Mouse (Mus musculus): ENCODE results near the gene Upp2.

Gene Upp2

GRCm38 (mm10) chr2:58681394-58681793 lies 114.3 kb downstream of the Upp2 start:
- DNase-seq: no peak

- no peak for DNase-seq
These were observed 130.4 kb downstream of the Upp2 start for GRCm38 (mm10) chr2:58697501-58697900.

GRCm38 (mm10) chr2:58699931-58700330 lies 132.8 kb downstream of the Upp2 start:
- DNase-seq: peak; percentile 90 to 95

- no peak for DNase-seq
These were observed 133.3 kb downstream of the Upp2 start for GRCm38 (mm10) chr2:58700354-58700753.

- DNase-seq: no peak
These were observed 134.5 kb downstream of the Upp2 start for GRCm38 (mm10) chr2:58701627-58702026.

- no peak for DNase-seq
These were observed 136.1 kb downstream of the Upp2 start for GRCm38 (mm10) chr2:58703226-58703625.

DNA sequence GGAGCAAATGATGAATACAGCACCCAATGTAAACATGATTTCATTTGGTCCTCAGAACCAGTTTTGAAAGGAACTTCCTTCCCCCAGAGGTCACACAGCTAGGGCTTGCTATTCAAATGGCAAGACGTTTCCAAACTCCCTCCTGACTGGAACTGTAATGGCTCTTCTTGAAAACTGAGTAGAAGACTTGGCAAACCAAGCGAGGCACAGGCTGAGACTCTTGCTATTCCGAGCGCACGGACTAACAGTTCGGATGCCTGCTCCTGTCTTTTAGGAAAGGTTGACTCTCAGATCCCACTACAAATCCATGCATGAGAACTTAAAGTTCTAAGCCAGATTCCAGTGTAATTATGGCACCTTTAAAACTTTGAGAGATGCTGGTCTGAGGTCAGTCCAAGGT lies 136.5 kb downstream of the Upp2 start:
- no peak for DNase-seq

DNA sequence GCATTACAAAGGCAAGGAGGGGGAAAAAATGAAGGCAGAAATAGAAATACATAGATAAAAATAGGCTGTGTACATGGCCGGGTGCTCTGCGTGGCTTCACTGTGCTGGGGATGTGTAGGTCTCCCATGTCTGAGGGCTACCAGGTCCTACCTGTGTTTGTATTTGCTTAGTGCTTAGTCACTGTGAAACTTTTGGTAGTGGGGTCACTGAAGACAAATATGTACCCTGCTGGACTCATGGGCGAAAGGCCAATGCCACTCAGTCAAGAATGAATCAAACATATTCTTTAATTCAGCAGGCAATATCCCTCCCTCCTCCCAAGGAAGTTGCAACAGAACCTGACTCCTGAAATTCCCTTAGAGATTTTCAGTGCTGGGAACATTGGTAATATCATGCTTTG lies 137.5 kb downstream of the Upp2 start:
- no peak for DNase-seq

DNA sequence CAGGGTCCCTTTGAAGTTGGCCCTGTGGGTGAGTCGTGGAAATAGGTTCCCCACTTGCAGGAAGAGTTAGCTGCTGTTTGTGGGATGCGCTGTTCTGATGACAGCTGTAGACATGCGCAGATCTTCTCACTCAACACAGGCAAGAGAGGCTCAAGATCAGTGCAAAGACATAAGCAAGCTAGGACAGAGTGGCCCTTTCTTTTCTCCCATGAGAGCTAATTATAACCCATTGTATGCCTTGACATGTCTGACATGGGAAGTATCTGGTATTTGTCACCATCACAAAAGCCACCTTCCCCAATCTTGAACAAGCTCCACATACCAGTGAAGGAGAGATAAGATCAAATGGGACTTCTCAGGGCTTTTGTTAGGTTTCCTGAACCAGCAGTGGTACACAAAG lies 140.6 kb downstream of the Upp2 start:
- no peak for DNase-seq

DNA sequence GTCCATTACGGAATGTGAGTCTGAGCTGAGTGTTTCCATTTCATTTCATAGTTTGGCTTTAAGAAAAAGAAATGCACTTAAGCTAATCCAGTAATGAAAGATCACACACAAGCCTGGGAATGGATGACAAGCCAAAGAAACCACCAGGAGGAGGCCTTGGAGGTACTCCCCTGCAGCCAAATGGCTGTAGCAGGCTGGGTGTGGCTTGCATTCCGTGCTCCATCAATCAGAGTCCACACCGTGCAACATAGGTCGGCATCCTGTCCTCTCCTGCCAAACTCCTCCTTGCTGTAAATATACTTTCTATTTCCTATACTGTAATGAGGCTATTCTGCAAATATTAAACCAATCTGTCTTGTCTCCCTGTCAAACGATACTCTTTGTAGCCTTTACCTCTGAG lies 143.1 kb downstream of the Upp2 start:
- no peak for DNase-seq

DNA sequence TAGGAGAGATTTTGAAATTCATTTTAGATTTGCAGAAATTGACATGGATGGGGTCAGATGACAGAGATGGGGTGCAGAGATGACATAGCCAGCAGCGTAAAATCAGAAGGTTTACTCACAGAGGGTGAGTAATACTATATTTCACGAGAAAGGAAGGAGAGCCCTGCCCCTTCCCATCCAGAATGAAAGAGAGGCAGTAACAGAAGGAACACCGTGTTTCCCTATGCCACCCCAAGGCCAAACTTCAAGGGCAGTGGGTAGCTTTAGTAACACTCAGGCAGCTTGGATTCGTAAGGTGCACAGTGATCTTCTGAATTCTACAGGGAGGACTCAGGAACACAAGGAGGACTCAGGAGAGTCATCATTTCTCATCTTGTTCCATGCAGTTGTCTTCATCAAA lies 144.0 kb downstream of the Upp2 start:
- DNase-seq: no peak

DNA sequence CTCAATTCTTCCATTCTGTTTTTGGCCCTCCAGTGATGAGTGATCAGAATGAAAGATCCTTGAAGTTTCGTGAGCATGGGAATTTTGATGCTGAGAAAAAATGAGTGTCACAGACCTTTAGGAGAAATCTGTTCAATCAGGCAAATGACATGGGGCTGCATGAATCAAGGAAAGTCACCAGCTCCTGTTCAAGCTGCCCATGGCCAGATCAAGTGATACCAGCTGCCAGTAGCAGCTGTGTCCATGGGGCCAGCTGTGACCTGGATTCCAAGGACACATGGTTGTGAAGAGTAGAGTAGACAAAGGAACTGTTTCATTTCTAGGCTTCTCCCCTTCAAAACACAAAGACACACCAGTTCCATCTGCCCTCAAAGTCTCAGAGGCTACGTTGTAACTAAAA lies 144.4 kb downstream of the Upp2 start:
- DNase-seq: peak; percentile 36 to 38

GRCm38 (mm10) chr2:58711935-58712334 lies 144.8 kb downstream of the Upp2 start:
- peak; percentile 84 to 89 for DNase-seq

GRCm38 (mm10) chr2:58717898-58718297 lies 150.8 kb downstream of the Upp2 start:
- DNase-seq: no peak

- DNase-seq: peak; percentile 8 to 41
These were observed 170.2 kb downstream of the Upp2 start for GRCm38 (mm10) chr2:58737192-58737820.

DNA sequence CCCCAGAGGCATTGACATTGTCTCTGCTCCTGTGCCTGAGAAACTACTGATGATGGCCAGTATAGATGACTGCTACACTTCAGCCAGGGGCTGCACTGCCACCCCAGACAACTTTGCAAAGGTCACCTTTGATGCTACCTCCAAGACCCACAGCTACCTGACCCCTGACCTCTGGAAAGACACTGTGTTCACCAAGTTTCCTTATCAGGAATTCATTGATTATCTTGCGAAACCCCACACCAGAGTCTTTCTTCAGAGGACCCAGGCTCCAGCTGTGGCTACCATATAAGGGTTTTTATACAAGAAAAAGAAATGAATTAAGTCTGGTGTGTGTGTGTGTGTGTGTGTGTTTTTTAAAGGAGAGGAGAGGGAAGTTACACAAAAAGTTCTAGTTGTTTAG lies 174.1 kb downstream of the Upp2 start:
- no peak for DNase-seq

- DNase-seq: no peak
These were observed 174.9 kb downstream of the Upp2 start for GRCm38 (mm10) chr2:58742026-58742425.

GRCm38 (mm10) chr2:58743446-58743845 lies 176.3 kb downstream of the Upp2 start:
- DNase-seq: peak in 1 of 2 experiments; percentile 22

- no peak for DNase-seq
These were observed 180.6 kb downstream of the Upp2 start for GRCm38 (mm10) chr2:58747483-58748229.

DNA sequence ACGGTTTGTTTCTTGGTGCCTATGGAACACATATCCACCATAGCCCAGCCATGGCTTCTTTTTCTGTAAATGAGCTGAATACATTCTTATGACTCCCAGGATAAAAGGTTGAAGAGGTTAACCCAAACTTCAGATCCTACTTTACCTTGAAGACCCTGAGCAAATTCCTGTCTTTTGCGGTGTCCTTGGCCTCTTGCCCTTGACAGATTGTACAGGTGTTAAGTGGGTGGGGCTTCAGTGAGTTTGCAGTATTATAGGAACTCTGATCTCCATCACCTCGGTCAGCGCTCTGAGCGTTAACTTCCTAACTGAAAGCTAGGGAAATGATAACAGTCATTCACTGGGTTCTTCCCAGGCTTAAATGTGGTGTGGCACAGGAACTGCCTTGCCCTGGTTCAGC lies 181.2 kb downstream of the Upp2 start:
- DNase-seq: no peak

DNA sequence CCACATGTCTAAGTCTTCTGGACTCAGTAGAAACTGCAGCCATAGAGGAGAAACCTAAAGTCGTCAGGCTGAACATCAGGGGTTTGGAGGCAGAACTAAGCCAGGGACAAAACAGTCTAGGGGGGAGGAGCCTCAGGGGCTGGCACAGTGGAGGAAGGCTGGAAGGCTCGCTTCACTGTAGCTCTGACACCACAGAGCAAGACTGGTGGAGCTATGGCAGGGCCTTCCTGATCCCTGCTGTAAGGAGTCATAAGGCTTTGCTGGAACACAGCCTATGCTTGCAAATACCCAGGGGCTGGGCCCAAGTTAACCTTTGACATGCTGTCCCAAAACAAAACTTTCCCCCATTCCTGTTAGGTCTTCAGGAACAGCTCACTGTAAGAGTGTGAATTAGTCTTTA lies 185.8 kb downstream of the Upp2 start:
- DNase-seq: no peak

DNA sequence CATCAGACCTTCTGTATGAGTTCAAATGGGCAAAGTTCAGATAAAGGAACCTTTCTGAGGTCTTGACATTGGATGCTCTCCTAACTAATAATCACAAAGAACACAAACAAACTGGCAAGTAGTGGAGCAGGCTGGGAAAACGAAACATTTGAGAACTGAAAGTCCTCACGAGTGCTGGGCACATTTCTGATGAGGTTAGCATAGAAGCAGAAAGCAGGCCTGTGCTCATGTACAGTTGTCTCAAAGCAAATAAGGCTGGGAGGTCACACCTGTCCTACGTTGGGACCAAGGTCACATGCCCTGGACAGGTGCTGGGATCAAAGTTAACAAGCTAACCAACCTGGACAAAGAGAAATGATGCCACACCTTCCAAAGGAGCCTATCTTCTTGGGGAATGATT lies 187.6 kb downstream of the Upp2 start:
- no peak for DNase-seq

DNA sequence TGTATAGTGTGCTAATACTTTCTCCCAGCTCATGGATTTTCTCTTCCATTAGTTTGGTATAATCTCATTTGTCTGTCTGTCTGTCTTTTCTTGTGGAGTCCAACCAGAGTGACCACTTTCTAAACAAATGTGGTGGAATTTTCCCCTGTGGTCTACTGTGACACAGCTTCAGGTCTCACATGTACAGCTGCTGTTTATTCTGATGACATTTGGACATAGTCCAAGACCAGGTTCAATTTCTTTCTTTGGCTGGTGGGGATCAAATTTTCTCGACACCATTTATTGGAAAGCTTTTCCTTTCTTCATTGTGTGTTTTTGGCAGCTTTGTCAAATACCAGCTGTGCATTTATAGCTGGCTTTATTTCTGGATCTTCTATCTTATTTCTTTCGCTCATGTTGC lies 191.0 kb downstream of the Upp2 start:
- DNase-seq: no peak

DNA sequence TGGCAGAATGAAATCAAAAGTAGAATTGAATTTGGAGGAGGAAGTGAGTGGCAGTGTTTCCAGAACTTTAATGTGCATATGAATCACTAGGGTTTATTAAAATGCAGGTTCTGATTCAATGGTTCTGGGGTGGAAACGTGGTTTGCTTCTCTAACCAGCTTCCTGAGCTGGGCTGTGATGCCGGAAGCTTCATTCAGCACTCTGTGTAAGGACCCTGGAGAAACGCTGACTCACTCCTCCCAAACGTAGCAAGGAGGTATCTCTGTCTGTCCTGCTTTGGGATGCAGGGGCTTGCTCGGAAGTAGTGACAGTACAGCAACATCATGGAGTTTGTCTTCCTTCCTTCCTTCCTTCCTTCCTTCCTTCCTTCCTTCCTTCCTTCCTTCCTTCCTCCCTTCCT lies 192.6 kb downstream of the Upp2 start:
- no peak for DNase-seq

DNA sequence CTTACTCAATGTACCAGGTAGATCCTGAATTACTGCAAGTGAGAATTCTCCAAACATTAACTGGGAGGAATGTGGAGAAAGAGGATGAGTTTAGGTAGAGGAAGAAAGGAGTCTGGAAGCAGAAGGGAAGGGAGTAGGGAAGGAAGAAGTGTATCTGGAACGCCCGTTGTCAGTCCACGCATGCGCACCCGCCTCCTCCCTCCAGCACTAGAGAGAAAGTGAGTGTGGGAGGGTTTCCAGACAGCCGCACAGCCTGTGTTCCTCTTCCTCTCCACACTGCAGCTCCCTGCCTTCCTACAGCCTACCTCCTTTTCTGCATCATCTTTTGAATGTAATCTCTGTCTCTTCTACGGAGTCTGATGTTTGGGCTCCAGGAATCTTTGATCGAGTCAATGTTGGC lies 198.0 kb downstream of the Upp2 start:
- DNase-seq: no peak
